Mouse (Mus musculus): ENCODE results near the gene Ip6k3.

Gene Ip6k3

DNA sequence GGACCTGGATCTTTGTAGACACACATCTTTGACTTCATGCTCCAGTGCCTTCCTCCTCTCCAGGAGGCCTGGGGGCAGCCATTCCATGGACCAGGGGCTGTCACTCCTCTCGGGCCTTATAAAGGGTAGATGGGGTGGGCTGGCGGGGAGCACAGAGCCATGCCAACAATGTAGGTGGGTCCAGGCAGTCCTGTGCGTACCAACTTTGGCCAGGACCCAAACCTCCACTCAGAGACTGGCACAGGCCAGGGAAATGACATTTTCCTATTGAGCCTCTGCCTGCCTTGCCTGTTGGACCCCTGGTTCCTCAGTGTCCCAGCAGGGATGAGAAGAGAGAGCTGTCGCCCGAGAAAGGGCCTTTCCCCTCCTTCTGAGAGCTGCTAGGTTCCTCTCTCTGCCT lies 14.8 kb upstream of the Ip6k3 start:
- DNase-seq (ENCODE audit: low read depth) = no peak

DNA sequence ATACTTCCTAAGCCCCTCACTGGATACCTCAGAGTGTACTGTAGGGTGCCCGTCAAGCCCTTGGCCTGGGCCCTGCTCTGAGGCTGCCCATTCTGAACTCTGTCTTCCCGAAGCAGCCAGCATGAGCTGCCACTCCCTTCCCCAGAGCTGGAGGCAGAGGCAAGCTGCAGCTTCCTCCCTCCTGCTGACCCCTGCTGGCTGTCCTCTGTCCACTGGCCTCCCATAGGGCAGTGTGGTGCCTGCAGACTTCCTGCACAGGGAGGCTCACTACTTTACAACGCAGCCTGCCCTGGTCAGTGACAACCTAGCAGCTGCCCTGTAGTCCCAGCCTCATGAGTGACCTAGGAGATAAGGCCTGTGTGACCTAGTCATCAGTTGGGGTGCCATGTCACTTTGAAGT lies 14.1 kb upstream of the Ip6k3 start:
- DNase-seq (ENCODE audit: low read depth) = no peak

DNA sequence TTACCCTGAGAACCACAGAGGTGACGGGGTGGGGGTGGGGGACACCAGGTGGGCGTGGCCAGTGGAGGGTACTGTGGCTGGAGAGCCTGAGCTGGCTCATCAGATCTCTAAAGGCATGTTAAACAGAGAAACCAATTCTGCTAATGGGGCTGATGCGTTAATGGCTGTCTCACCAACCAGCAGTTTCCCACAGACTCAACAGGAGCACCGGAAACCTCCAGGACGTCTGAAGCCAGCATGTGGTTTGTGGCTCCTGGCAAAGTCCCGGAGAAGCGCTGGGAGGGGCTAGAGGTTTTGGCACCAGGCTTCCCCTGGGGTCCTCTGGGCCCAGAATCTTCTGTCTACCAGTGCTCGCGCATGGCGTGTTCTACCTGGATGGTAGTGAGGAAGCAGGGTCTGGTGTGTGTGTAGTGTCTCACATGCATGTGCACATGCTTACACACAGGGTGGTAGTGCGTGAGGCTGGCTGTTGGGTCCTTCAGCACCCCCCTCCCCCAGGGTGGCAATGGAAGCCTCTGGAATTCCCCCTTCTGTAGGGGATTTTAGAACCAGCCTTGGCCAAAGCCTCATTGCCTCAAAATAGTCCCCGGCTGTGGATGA lies 12.2 kb upstream of the Ip6k3 start:
- DNase-seq (ENCODE audit: low read depth) = no peak

DNA sequence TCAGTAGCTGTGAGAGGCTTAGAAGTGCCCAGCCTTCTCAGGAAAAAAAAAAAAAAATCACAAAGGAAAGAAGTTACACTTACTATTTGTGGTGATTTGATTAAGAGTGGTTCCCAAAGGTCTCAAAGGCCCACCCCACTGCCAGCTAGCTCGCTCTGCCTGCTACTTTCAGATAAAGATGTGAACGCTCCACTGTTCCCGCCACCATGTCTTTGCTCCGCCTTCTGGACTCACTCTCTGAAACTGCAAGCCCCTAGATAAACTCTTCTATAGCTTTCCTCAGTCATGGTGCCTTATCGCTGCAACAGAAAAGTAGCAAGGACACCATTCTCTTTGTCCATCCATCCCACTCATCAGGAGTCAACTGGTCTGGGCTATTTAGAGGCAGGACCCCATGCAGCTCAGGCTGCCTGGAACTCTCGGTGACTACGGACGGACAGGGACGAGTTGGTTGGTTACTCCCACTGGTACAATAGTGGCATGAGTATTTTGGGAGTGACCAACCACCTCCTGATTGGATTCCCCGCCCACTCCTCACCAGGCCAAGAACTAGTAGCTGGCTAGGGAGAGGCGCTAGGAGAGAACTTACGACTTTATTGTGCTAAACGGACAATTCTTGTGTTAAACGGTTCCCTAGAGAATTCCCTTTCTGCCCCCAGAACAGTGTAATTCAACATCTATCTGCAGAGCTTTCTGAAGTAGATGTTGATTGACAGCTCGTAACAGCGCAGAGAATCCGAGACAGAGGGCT lies 11.0 kb upstream of the Ip6k3 start:
- DNase-seq (ENCODE audit: low read depth) = no peak

DNA sequence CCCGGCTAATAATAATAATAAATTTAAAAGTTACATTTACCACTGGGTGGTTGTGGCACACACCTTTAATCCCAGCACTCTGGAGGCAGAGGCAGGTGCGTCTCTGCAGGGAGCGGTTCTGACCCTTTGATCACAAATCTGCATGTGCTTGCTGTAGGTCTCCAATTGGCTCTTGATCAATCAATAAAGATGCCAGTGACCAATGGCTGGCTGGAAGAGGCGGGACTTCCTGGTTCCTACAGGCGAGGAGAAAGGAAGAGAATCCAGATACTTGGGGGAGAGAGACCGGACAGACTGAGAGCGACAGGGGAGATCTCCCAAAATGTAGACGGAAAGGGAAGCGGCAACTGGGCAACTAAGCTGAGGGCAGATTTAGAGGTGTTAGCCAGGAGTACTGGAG lies 10.4 kb upstream of the Ip6k3 start:
- no peak for DNase-seq (ENCODE audit: low read depth)

DNA sequence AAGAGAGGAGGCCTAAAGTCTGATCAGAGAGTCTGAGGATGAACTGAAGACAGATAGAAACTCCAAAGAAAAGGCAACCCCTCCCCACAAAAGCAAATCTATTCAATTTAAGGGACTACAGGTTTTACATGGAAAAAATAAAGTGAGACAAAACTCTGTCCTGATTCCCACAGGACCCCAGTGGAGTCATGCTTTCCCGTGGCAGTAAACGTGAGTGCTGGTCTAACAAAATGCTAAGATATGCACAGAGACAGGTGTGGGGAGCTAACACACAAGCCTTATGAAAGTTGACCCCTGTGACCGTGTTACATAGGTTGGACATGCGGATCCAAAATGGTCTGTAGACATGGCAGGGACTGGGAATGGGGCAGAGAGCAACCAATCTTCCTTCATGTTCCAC lies 9.2 kb upstream of the Ip6k3 start:
- no peak for DNase-seq (ENCODE audit: low read depth)

DNA sequence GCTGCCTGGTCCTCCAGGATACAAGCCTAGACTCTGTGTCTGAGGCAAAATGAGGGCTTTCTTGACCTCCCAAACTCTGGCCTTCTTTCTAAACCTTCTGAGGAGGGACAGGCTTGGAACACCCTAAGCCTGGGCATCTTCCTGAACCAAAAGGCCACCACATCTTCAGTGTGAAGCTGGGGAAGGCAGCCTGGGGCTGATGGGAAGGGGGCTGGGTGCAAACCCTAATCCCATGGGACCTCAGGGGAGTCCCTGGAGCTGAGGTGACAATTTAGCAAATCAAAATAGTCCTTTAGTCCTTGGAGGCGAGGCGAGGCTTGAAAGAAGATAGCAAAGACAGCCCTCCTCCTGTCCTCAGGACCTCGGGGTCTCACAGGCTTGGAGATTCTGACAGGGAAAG lies 8.7 kb upstream of the Ip6k3 start:
- no peak for DNase-seq (ENCODE audit: low read depth)

DNA sequence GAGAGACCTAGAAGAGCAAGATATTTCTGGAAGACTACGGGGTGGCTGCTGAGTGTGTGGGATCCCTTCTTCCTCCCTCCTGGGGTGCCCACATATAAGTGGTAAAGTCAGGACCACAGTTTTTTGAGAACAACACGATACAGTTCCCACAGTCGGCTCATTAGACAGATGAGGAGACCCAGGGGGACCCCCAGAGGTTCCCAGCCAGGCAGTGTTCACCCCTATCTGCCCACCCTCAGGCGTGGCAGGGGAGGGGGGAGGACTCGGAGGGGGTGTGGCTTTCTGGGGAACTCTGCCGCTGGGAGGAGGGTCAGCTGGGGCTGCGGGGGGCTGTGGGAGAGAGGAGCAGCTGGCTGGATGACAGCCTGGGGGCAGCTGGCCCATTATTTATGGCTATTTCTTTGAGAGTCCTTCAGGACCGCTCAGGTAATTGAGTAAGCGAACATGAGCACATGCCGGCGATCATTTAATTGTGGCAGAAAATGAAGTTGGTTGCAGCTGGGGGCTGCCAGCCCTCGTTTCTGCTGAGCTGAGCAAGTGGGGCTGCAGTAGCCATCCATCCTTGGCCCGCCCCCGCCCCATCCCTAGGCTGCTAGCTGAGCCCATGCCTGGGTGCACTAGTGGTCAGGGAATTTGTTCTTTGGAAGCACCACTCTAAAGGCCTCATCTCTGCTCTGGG lies 7.7 kb upstream of the Ip6k3 start:
- DNase-seq (ENCODE audit: low read depth) = no peak

DNA sequence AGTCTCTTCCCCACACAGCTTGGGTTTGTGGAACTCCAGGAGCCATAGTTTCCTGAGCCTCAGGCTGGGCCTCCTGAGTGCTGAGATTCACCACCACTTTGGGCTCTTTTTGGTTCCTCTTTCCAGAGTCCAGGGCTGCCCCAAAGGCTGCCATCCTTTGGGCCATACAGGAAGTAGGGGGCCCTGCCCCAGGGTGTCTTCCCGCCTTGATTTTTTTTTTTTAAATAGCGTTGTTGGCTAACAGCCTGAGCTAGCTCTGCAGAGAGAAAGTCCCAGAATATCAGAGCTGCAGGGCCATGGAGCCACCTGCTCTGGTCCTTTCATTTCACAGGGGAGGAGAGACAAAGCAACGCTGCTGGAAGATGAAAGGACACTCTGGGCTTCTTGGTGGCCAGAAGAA lies 6.1 kb upstream of the Ip6k3 start:
- DNase-seq (ENCODE audit: low read depth) = peak; percentile 19

DNA sequence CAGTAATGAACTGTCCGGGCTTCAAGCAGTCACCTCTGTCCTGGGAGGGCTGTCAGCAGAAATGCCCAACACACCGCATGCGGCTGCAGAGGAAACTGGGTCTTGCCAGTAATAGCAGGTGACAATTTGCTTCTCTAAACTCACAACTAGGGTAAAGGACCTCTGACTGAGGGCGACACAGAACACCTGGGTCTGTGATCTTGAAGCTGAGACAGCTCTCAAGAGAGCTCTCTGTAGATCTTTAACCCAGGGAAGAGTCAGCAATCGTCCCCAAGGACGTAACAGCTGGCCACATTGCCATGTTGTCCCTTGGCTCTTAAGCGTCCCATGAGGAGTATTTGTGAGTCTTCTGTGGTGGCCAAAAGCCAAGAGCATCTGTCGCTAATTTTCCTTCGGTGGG lies 4.9 kb upstream of the Ip6k3 start:
- DNase-seq (ENCODE audit: low read depth) = no peak

DNA sequence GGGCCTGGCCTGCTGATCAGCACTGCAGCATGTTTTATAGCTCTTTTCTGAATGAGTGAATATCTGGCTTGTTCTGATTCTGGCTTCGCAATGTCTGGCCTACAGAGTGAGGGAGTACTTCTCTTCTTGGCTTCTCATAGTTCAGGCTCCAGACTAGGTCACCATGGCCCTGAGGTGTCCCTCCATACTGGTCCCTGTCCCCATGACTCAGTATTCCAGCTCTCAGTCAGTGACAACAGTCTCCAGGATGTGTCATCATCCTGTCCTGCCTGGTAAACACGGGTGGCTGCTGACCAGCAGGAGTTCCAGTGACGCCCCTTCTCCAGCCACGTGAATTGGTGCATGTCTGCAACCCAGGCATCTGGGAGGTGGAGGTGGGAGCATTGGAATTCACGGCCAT lies 3.5 kb upstream of the Ip6k3 start:
- DNase-seq (ENCODE audit: low read depth) = no peak

DNA sequence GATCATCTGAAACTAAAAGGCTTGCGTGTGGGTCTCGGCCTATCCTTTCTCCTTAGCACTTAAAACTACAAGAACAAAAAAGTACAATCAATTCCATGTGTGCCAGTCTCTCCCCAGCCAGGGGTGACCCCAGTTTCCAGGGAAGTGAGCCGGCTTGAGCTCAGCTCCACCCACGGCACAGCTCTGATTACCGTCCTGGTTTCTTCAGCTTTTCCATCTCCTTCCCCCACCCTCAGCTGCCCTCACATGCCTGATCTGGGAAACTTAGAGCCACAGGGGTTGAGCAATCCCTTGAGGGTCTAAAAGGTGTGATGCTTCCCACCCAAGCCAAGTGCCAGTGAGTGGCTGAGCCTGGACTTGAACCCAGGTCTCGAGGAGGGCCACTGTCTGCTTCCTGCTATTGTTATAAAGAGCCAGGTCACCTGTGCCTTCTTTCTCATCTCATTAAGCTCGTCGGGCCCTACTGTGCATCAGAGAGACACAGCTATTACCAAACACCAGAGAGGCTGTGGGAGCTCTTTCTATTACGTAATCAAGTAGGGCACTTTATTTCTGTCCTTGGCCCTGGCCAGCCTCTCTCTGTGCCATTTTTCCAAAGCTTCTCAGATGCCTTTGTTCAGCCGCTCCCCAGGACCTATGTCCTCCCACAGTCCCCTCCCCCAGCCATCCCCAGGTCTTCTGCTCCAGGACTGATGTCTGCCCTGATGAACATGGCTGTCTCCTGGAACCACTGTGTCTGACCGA lies 2.5 kb upstream of the Ip6k3 start:
- DNase-seq (ENCODE audit: low read depth) = no peak

DNA sequence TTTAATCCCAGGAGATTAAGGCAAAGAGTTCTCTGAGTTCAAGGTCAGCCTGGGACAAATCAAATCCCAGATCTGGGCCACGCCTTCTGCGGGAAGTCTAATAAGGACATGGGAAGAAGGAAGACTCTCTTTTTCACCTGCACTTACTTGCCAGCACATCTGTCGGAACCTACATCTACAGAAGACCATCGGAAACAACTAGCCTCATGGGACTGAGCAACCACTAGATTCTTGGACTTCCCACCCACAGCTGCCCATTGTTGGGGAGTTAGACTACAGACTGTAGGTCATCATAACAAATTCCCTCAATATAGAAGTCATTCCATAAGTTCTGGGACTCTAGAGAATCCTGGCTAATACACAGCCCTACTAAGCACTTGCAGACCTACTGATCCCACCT lies 974 bp upstream of the Ip6k3 start:
- no peak for DNase-seq (ENCODE audit: low read depth)

DNA sequence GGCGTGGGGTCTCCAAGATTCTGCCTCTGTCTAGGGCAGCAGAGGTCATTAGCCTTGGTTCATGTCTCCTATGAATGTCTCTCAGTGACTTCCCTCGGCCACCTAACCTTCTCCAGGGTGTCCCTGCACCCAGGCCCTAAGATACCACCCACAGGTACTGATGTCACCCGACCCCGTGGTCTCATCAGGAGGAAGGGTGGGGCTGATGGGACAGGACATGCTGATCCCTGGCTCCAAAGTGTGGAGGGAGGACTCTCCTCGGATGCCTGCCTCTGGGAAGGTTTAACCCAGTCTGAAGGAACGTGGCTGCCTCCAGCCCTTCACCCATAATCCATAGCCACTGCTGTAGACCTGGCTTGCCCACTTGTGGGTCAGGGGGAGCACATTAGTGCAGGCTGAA lies 694 bp downstream of the Ip6k3 start:
- no peak for DNase-seq (ENCODE audit: low read depth)

DNA sequence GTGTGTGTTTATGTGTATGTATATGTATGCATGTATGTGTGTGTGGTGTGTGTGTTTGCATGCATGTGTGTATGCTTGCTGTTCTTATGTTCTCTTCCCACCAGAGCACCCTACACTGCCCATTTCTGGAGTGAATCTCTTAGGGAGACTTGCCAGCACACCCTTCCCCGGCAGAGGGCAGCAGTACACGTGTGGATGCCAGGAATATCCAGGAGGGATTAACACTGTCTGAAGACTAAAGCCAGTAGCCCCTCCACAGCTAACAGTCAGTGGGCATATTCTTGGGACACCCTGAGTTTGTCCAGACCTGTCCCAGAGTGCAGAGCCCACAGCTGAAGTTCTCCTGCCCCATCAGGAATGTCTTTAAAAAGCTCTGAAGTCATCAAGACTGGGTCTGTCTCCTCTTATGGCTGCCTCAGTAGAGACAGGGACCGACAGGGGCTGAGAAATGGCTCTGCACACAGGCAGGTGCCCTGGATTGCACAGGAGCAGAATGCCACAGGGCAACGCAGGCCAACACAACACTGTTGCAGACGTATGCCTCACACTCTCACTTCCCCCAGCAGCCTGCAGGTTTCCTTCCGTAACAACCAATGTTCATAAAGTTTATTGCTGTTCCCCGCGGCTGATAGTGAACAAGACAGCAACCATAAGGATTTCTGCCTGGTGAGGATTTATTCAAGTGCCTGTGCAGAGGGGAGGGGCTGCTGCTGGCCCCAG lies 2.4 kb downstream of the Ip6k3 start:
- DNase-seq (ENCODE audit: low read depth) = no peak

DNA sequence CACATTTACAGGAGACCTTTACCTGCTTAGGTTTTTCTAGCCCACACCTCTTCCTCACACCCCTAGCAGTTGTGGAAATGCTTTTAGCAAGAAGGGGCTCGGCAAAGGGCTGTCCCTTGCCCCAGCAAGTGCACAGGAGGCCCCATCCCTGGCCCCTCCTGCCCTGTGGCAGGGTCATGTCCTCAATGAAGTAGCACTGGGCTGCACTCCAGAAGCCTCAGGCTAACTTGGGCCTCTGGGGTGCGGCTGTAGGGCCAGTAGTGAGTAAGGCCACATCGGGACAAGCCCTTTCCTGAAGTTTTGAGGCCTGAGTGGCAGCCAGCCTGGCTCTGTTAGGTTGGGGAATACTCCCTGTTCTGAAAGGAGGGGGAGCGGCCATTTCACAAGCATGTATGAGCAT lies 6.7 kb downstream of the Ip6k3 start:
- DNase-seq (ENCODE audit: low read depth) = no peak

DNA sequence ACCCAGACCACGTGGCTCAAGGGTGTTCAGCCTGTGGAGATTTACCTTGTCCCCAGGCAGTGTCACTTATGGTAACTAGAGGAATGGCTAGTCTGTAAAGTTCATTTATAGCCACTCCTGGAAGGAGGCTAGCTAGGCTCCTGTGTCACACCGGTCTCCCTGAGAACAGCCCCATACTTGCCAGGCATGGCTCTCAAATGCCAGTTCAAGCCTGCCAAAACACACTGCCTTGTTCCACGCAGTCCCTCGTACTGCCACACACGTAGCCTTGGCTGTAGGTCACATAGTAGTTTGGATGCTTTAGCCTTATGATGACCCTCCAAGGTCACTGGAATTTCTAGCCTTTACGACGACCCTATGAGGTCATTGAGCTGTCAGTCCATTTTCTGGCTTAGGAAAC lies 8.4 kb downstream of the Ip6k3 start:
- no peak for DNase-seq (ENCODE audit: low read depth)

DNA sequence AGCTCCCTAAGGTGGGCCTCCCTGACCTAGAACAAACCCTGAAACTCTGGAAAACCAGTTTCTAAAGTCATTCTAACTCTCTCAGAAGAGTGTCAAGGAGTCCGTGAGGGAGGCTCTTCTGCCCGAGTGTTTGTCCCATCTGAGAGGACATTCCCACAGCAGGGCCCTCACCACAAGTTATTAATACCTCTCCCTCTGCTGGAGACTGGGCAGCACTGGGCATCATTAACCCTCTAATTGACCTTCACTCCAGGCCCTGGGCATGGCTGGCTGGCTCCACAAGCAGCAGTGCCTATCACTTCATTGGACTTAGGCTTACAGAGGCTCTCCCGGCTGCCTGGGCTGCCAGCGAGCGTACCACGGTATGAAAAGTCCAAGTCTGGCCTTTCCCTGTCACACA lies 9.2 kb downstream of the Ip6k3 start:
- DNase-seq (ENCODE audit: low read depth) = no peak

DNA sequence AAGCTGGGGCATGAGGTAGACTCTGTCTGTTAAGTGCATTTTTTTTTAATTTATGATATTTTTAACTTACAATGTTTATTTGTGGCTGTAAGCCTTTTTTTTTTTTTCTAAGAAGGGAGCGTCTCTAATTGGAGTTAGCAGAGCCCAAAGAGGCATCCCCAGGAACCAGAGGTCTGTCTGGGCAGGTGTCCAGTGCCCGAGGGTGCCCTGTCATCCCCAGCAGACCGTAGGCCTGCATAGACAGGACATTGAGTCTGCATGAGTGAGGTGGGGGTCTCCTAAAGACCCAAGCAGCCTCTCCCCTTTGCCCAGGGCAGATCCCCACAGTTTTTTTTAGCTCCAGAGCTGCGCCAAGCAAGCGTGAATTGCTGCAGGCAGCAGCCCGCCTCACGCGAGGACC lies 11.8 kb downstream of the Ip6k3 start:
- no peak for DNase-seq (ENCODE audit: low read depth)

DNA sequence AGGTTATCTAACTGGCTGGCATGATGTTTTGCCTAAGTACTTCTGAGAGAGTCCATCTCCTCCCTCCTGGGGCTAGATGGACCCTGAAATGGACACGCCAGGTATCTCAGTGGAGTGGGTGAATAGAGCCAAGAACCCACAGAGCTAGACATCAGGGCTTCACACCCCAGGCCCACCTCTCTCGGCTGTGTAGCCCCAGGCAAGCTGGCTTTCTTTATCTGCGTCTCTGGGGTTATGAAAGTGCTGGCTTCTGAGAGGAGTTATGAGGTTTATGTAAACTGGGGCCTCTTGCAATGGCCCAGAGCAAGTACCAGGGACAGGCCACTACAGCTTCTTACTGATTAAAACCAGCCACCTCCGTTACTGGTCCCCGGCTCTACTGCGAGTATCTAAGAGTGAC lies 12.7 kb downstream of the Ip6k3 start:
- DNase-seq (ENCODE audit: low read depth) = no peak

DNA sequence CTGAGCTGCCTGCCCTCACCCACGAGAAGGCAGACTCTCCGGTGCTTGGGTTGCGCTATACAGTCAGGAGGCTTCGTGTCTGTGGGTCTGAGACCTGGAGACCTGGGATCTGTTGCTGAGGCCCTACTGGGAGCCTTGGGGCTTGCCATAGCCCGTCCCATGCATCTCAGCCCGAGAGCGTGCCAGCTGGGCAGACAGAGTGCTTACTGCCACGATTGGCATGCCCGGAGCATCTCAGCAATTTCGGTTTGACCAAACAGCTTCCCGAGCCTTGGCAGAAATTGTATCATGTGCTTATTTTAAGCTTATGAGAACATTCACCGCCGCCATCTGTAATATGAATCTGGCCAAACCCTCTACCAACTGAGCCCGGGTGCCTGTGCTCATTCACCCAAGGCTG lies 13.3 kb downstream of the Ip6k3 start:
- DNase-seq (ENCODE audit: low read depth) = no peak

DNA sequence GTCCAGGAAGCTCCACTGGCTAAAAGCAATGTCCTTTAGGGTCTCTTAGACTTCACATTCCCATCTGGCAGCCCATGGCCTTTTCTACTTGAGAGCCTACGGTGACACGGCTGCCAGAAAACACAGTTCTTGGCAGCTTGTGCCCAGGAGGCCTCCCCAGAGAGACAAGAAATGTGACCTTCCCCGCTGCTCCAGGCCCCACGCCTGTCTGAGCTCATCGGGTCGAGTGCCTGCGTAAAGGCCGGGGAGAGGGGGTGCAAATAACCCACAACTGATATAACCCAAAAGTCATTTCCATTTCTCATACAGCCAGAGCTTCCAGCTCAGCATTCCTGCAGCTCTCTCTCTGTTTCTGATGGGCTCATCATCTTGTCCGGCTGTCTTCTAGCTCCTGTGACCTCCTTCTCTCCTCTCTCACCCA lies 13.8 kb downstream of the Ip6k3 start:
- no peak for DNase-seq (ENCODE audit: low read depth)

Measured in c-Kit-positive CD71-negative TER-119-negative erythroid progenitor cells, embryonic 14.5 days (primary cell).